Mouse (Mus musculus) kidney, adult 11 months (tissue): ENCODE measurements around the gene Slbp.

Experiments used
- DNase-seq: peaks from one replicate; pipeline ENCODE4 v3.0.0; 2022

Slbp gene

GRCm38 (mm10) chr5:33628820-33629300 lies 23.5 kb downstream of the Slbp start:
- DNase-seq, result peak; percentile 54

DNA sequence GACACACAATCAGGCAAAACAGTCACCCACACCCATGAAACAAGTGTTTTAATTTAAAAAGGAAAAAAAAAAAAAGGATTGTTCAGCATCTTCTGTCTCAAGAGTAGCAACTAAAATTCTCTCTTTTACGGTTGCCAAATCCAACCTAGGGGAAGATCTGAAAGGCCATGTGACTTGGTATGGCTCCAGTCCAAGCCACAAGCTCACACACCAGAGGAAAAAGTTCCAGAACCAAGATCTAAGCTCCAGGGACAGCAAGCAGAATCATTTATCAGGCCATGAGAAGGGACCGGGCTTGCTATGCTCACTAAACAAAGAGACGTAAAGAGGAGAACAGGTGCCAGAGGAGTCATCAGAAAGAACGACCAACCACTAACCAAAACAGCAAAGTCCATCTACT lies 24.4 kb downstream of the Slbp start:
- DNase-seq, result peak; percentile 26

GRCm38 (mm10) chr5:33623766-33624165 lies 28.6 kb downstream of the Slbp start:
- no peak for DNase-seq

- no peak for DNase-seq
Measured at GRCm38 (mm10) chr5:33622671-33623070, 29.7 kb downstream of the Slbp start.

GRCm38 (mm10) chr5:33614391-33614790 lies 38.0 kb downstream of the Slbp start:
- DNase-seq, result no peak

GRCm38 (mm10) chr5:33611795-33612194 lies 40.6 kb downstream of the Slbp start:
- no peak for DNase-seq

DNA sequence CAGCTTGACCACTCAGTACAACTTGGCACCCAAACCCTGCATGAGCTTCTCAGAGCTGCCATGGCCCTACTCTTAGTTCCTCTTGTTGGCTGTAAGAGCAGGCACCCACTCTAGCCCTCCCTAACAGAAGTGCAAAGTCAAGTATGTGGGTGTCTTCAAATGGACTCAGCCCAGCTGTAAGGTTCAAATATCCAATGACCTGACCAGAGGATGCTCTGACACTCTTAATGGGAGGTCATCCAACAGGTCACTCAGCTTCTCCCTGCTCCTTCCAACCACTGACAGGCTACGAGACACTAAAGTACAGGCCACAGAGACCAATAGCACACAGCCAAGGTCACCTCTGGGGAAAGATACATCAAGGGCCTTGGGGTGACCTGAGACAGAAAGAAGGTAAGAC lies 43.1 kb downstream of the Slbp start:
- DNase-seq, result peak; percentile 27

- no peak for DNase-seq
Measured at GRCm38 (mm10) chr5:33607434-33607833, 44.9 kb downstream of the Slbp start.

DNA sequence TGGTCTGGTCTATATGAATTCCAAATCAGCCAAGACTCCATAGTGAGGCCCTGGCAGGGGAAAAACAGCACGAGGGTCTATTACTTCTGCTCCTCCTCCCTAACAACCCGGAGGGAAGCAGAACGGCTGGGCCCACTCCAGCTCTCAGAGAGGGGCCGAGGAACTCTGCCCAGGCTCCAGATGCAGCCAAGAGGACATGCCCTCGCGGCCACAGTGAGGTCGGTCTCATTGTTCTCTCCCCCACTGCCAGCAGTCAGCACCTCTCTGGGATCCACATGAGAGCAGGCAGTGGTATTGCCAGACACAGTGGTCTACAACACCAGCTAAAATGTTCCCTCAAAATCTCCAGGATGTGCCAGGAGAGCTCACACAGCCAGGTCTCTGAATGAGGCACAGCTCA lies 45.7 kb downstream of the Slbp start:
- DNase-seq, result no peak

- no peak for DNase-seq
Measured at GRCm38 (mm10) chr5:33605314-33605713, 47.1 kb downstream of the Slbp start.

DNA sequence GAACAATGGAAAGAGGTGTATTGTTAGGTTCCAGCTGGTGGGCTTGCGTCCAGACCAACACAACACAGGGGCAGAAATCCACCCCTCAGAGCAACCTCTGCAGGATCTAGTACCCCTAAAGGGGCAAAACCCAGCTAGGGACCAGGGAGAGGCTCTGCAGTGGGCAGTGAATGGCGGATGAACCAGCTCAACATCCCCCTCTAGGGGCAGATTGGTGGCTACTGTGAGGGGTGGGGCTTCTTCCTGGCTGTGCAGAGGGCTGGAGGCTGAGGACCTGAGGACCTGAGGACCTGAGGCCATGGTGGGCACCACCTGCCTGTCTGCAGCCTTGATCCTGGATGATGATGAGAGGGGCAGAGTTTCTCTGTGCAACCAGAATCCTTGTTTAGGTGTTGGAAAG lies 58.8 kb downstream of the Slbp start:
- DNase-seq, result no peak

GRCm38 (mm10) chr5:33589221-33589888 lies 63.0 kb downstream of the Slbp start:
- peak; percentile 33 for DNase-seq

GRCm38 (mm10) chr5:33588066-33588465 lies 64.3 kb downstream of the Slbp start:
- DNase-seq, result no peak

GRCm38 (mm10) chr5:33587498-33588058 lies 64.8 kb downstream of the Slbp start:
- no peak for DNase-seq
